Mouse (Mus musculus) brain, embryonic 14.5 days (tissue): ENCODE results near the gene Cenpt.

ENCODE experiments used
- CTCF ChIP-seq: fragments of 200-500 bp; IDR thresholded peaks from 2 replicates; pipeline ENCODE4 v1.5.1; 2012; ENCODE audit warnings: inconsistent platforms, mild to moderate bottlenecking, moderate library complexity, borderline replicate concordance; ENCODE audit not compliant: insufficient read depth, insufficient read length; ENCODE audit errors: extremely low read depth
- POLR2A ChIP-seq: fragments of 200-500 bp; IDR thresholded peaks from 2 replicates; pipeline ENCODE4 v1.6.1; 2012; ENCODE audit warnings: mild to moderate bottlenecking, inconsistent platforms, borderline replicate concordance; ENCODE audit not compliant: poor library complexity, insufficient read depth, insufficient read length, severe bottlenecking; ENCODE audit errors: extremely low read depth

DNA sequence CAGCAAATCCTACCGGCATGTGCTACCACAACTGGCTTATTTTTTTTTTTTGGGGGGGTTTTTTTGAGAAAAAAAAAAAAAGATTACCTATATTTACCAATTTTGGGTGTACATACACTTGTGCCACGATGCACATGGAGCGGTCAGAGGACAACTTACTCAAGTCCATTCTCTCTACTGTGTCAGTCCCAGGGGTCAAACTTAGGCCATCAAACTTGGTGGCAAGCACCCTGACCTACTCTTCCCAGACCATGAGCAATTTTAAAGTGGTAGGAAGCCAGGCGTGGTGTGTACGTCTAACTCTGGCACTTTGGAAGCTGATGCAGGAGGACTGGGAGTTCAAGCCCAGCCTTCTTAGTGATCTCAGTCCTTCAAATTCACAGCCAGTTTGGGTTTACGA, 39.8 kb downstream of the Cenpt start:
- TF ChIP-seq POLR2A, result no peak
- TF ChIP-seq CTCF, result no peak
